Mouse (Mus musculus) large intestine, adult 2 months (tissue): ENCODE data around the gene Ctdspl. TPM values are rescaled to one million over a fixed set of nuclear protein-coding genes. Genes with fewer than 3 reads are reported as not detected.

Source experiments
- DNase-seq: peaks from one replicate; pipeline ENCODE4 v3.0.0-alpha.2; 2012; ENCODE audit warnings: low read depth, low spot score
- WGBS: fragments of 180-500 bp; shearing (Covaris S2); methylation state at CpG from one replicate; pipeline ENCODE4 v1.1.7; 2018; 5-methylcytosine and 5-hydroxymethylcytosine counted together
- polyA plus RNA-seq: library from polyadenylated mRNA; depleted of rRNA; stranded (reverse); fragments of >200 nt; gene quantifications from 2 replicates; pipeline ENCODE4 v1.2.3, GENCODE M21; 2012; rRNA removed

Gene Ctdspl
- 21.5 and 33.9 TPM in 2 replicates for polyA plus RNA-seq

DNA sequence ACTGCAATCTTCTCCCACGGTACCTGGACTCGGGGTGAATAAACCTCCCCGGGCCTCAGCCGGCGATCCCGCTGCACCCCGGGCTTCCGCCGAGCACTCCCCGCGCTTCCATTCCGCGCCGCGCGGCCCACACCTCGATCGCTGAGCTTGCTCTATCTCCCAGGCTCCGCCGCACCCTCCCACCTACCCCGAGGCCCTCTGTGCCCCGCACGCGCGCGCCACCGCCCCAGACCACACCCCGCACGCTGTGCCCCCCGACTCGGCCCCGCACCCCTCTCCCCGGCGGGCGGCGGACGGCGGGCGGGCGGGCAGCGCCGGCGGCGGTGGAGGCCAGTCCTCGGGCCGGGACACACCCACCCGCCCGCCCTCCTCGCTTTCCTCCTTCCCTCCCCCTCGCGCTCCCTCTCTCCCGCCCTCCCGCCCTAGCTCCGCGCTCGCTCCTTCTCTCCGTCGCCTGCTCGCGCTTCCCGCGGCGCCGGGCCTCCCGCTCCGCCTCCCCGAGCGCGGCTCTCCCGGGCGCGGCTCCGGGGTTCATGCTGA is at the start of gene Ctdspl:
TSS of gene Ctdspl (plus strand) at position 343 of the 540 bp plus-strand sequence.
- DNase-seq, result no peak
- WGBS, result 2% methylated on average over 44 of the region's 73 CpGs

DNA sequence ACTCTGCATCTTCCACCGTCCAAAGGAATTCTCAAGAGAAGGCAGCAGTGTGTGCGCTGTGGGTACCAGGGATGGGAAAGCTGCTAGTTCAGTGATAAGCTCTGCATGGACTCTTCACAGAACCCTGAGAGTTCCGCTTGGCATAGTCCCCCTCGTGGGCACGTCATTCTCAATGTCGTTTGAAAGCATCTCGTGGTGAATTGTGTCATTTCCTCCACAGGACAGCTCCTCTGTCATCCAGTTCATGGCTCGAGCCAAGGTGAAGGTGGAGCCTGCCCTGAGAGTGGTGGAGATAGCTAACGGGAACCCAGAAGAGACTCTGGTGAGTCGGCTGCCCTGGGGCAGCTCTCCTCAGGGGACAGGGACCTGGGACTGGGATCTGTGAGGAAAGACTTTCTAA is 49.4 kb upstream of the Ctdspl start:
- 66% methylated on average over 10 of the region's 10 CpGs for WGBS
- DNase-seq, result no peak

DNA sequence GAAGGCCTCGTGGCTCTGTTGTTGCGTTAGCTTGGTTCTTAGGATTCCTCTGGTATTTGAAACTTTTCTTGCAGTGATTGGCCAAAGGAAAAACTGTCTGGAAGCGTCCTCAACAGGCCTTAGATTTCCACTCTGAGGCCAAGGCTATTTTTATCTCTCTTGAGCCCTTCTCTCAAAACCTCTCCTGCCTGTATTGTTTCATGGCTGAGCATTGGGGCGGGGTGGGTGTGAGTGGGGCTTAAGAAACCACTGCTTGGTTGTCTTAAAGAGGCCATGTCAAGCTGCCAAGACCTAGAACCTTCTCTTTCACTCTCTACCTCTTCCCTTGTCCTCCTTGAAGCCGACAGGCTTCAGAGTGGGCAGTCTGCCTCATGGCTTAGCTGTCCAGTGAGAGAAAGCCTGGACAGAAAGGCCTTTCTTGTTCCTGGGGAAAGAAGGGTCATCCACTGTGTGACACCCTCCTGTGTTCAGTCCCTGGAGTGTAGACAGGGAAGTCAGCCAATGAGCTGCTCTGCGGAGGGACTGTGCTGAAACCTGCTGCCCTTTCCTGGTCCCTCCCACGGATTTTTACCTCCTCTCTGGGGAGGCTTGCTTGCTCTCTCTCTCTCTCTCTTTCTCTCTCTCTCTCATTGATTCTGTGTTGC is 48.8 kb upstream of the Ctdspl start:
- 56% methylated on average over 7 of the region's 7 CpGs for WGBS

DNA sequence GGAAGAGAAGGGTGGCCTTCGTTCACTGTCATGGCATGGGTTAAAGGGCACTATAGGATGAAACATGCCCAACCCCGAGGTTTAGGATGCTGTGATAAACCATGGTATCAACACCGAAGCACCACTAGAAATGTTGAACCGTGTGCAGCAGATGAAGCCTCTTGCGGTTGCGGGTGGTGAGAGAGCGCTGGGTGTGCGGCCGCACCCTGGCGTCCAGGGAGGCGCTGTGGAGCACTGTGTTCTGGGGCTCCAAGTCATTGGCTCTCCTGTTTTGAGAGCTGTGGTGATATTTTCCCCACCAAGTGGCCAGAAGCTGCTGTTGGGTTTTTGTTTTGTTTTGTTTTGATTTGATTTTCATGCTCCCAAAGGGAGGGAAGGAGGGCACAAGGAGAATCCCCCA is 47.7 kb upstream of the Ctdspl start:
- WGBS, result 89% methylated on average over 11 of the region's 11 CpGs
- no peak for DNase-seq

More for the DNA sequence above, 48.8 kb upstream of the Ctdspl start:
- DNase-seq, result no peak

DNA sequence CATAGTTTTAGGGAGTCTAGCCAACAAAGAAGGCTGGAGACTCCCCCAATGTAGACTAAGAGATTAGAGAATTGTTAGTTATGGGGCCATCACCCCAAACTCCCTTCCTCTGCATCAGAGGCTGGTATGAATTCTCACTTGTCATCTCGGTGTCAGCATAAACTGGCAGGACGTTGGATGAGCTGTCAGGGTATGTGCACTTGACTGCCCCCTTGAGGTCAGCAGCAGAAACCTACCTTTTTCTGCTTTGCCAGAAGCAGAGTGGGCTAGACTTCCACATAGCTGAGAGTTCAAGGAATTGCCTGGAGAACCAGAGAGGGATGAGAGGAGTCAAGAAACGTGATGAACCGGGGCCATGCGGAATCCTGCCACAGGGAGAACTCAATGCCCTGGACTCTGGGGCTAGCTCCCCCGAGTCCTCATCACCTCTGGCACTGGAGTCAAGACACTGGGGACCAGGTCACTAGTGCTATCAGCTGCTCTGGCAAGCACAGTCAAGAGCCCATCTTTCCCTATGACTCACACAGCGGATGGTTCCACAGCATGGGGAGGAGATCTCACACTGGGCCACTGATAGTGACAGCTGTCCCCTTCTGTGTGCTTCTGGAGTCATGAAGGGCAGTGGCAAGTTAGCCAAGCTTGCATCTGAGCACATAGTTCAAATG is 44.8 kb upstream of the Ctdspl start:
- WGBS, result 72% methylated on average over 7 of the region's 7 CpGs
- no peak for DNase-seq

DNA sequence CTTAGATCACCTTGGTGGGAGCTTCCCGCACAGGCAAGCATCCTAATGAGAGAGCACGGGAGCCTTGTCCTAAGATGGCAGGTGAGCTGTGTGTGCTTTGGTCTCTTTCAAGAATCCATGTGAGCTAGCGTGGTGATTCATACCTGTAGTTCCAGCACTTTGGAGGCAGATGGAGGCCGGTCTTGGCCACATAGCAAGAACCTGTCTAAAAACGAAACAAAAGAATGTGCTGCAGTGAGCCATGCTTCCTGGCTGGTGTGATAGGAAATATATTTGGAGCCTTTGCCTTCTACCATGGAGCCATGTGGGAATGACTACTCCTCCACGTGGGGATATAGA is 44.3 kb upstream of the Ctdspl start:
- 81% methylated on average over 6 of the region's 6 CpGs for WGBS
- no peak for DNase-seq

DNA sequence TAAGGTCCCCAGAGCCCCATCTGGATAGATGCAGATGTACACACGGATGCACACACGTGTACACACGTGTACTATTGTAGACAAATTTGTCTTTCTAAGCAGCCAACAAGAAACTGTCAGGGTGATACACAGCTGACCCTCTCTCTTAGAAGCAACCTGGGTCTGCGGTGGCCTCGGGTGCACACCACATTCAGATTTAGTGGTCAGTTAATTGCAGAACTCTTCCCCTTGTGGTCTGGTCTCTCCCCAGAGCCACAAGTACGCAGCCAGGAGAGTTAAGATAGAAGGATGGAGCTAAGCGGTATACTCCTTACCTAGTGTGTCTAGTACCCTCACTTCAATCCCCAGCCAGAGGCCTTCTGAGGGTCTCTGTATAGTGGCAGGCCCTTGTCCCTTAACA is 43.1 kb upstream of the Ctdspl start:
- no peak for DNase-seq
- 86% methylated on average over 7 of the region's 7 CpGs for WGBS

DNA sequence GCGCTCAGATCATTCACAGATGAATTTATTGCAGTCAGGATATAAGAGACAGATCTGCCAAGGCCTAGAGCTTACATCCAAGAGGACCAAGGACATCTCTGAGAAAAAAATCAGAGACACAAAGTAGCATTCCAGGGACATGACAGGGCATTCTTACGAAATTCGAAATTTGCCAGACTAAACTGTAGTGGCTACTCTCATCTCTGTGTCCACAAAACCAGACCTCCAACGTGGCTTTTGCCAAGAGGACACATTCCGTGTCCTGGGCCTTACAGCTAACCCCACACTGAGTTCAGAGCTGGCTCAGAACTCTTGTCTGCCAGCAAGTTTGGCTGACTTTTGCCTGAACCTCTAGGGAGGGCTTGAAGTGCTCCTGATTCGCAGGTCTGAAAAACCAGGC is 40.5 kb upstream of the Ctdspl start:
- DNase-seq, result no peak
- WGBS, result 56% methylated on average over 6 of the region's 6 CpGs

DNA sequence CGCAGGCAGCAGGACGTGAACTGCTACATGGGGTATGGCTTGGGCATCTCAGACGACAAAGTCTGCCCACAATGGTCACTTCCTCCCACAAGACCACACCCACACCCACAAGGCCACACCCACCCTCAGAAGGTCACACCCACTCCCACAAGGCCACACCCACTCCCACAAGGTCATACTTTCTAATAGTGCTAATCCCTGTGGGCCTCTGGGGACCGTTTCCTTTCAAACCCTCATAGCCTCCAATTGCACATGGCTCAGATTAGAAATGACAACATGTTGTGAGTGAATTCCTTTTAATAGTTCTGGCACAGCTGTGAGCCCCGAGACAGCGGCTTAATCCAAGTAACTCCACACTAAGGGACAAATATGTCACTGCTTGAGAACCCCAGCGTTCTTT is 39.1 kb upstream of the Ctdspl start:
- DNase-seq, result no peak
- WGBS, result 76% methylated on average over 7 of the region's 7 CpGs

DNA sequence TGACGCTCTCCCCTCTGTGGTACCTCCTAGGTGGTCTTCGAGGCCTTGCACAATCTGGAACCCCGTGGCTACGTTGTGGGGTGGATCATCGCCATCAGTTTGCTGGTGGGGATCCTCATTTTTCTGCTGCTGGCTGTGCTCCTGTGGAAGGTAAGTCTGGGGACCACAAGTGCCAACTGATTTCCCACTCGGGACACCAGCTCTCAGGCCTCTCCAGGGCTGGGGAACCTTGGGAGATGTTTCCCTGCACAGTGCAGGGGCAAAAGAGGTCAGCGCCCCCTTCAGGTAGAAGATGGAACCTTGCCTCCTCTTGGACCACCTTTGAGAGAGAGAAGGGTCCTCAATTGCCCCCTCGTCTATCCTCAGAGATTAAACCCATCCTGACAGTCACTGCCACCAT is 38.5 kb upstream of the Ctdspl start:
- 91% methylated on average over 8 of the region's 8 CpGs for WGBS
- no peak for DNase-seq

DNA sequence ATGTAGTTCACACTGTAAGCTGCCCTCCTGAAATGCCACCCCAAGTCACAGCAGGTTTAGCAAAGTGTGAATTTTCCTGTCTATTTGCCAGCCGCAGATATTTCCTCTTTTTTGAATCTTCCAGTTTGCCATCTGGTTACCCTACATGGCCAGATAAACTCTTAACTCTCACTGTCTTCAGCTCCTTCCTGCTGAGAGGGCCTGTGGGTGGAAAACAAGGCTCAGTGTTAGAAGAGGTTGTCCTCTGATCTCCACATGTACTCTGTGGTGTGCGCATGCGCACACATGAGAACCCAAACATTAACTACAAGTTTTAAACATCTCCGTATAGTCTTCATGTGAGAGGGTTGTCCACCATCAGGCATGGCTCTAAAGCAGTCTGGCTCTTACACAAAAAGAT is 36.1 kb upstream of the Ctdspl start:
- WGBS, result 87% methylated on average over 4 of the region's 4 CpGs
- no peak for DNase-seq

DNA sequence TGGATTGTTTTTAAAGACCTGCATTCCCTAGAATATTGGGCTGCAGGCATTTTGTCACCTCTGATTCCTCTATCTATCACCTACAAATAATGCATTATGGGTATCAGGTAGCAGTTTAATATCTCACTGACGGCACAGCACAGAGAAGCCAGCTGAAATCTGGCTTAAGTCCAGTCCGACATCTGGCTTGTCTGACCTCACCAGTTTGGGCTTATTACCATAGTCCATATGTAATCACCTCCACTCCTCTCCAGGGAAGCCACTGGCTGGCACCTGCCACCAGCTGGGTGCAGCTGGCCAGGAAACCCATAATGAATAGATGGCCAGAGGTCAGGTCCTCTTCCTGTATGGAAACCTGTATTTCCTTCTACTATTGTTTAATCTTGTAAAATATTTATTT is 35.6 kb upstream of the Ctdspl start:
- no peak for DNase-seq
- WGBS, result 34% methylated on average over 2 of the region's 2 CpGs

DNA sequence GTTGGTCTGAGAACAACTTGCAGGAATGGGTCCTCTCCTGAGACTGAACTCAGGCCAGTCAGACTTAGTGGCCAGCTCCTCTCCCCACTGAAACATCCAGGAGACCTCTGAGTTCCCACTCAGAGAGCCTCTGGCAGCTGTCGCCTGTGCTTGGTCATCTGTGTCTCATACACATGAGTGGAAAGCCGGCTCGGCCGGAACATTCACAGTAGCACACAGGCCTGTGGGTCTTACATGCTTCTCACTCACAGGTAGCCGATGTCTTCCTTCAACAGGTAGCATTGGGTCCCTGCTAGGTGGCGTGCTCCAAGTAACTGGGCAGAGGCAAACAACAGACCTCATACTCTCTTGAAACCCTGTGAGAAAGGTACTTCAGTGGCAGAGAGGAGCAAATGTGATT is 35.2 kb upstream of the Ctdspl start:
- WGBS, result 61% methylated on average over 6 of the region's 6 CpGs

DNA sequence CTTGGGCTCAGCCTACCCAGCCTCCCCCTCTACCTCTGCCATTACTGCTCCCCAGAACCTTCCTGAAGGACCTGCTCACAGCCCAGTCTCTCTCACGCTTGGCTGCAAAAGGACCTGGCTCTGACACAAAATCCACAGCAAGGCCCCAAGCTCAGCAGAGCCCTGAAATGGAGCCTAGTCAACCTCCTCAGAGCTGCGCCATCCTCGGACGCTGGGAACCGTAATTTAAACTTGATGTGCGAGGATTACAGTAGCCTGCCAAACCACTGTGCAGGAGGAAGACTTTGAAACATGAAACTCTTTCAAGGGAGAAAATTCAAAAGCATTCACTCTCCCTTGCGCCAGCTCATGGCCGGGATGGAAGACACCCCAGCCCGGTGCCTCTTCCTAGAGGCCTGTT is 34.7 kb upstream of the Ctdspl start:
- DNase-seq, result no peak
- 67% methylated on average over 9 of the region's 9 CpGs for WGBS

More for the DNA sequence above, 35.2 kb upstream of the Ctdspl start:
- no peak for DNase-seq

DNA sequence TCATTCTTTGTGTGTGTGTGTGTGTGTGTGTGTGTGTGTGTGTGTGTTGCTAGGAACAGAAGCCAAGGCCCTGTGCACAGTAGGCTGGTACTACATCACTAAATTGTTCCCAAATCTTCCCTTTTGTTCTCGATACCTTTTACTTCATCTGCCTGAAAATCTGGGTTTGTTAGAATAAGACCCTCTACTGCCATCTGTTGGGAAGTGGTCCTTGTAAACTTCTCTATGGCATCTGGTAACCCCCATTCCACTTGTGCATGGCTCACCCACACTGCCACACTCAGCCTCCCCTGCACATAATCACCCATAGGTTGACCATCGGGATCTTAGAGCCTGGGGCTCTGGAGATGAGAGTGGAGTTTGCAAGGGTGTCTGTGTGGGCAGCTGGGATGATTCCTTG is 31.2 kb upstream of the Ctdspl start:
- WGBS, result 81% methylated on average over 2 of the region's 2 CpGs
- DNase-seq, result no peak

DNA sequence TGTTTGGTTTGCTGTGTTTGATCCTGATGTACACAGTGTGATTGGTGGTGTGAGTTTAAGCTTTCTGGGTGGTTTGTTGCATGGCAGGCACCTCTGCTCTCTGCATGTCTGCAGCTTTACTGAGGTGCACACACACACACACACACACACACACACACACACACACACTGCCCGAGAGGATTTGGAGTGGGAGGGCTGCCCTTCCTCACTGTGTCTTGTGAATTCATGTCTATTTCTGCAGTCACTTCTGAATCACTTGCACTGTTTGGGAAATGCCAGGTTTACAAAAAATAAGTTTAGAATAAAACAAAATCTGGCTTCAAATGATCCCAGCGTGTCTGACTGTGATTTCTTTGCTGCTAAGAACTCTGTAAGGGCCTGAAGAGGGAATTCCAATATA is 25.6 kb upstream of the Ctdspl start:
- DNase-seq, result no peak
- 56% methylated on average over 2 of the region's 2 CpGs for WGBS

DNA sequence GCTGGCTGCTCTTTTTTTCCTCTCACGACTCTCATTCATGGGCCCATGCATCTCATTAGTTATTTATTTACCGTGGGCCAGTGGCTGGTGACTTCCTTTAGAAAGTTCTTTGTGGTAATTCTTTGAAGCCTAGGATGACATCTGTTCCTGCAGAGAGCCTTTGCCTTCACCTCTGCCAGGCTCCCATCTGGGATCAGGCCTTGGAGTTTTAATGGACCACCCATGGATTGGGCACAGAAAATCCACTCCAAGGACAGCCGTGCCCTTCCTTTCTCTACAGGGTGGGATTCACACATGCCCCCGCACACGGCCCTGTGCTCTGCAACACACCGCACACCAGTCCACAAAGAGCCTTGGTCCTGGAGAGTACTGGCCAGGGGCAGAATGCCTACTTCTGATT is 24.3 kb upstream of the Ctdspl start:
- no peak for DNase-seq
- 64% methylated on average over 6 of the region's 6 CpGs for WGBS

DNA sequence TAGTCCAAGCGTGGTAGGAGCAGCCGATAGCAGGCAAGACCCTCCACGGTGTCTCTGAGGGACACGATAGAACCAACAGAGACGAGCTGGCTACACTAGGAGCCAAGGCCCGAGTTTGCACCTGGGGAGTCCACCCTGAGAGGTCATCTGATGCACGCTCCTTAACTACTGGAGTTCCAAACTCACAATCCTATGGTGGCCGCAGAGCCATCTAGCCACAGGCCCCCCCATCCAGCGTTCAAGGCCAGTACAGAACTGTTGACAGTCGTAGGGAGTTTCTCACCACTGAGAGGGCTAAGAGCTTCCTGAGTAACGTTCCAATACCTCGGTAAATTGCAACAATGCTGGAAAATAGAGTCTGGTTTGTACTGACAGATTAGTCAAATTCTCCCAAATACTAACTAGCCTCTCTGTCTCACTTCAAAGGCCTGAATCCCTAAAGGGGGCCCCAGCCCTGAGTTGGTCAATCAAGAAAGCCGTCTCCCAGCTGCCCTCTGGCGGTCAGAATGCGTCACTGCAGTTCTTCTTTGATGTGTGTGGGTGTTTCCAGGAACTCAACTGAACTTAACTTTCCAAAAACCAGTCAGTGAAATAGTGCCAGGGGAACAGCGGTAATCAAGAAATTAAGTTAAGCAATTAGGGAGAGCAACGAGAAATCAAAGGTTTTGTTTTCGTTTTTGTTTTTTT is 18.2 kb upstream of the Ctdspl start:
- DNase-seq, result no peak
- 50% methylated on average over 18 of the region's 18 CpGs for WGBS

DNA sequence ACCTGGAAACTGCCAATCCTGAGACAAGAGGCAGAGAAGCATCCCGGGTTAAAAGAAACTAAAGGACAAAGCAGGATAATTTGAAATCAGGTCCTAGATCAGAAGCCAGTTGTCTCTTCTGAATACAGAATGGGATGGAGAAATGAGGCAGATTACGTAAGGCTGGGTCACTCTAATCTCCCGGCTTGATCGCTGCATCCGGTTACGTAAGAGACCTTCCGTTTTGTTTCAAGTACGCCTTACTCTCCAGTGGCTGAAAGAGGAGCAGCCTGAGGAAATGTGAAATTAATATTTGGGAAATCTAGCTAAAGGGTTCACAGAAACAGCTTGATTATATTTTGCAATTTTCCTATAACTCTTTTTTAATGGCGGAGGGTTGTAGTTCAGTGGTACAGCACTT is 13.2 kb upstream of the Ctdspl start:
- no peak for DNase-seq
- whole genome bisulfite sequencing, result 82% methylated on average over 9 of the region's 9 CpGs

DNA sequence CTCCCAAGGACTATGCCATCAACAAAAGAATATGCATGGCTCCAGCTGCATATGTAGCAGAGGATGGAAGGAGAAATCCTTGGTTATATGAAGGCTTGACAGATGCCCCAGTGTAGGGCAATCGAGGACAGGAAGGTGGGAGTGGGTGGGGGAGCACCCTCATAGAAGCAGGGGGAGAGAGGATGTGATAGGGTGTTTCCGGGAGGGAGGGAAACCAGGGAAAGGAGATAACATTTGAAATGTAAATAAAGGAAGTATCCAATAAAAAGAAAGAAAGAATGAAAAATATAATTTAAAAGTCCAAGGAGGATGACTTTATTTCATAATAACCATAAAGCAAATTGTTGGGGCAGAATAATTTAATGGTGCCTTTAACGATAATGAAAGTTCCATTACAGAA is 12.6 kb upstream of the Ctdspl start:
- WGBS, result 39% methylated on average over 3 of the region's 3 CpGs

DNA sequence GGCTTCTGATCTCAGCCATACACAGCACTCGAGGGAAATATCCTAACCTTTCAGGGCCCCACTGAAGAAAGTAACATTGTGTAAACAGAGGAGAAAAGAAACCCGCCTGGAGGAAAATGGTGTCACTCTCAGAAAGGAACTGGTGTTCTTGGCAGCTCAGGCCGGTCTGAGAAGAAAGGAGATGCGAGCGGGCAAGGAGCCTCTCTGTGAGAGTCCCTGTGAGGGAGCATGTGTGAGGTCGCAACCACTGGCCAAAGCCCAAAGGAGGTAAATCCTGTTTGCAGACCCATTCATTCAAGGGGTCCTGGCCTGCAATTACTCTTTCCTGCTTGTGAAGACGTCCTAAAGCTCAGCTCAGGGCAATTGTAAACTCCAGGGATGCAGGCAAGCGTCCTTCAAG is 11.7 kb upstream of the Ctdspl start:
- 40% methylated on average over 8 of the region's 8 CpGs for WGBS
- DNase-seq, result no peak

More for the DNA sequence above, 12.6 kb upstream of the Ctdspl start:
- no peak for DNase-seq
